Mouse (Mus musculus): ENCODE measurements around the gene Bloc1s1. TPM values are rescaled to one million over a fixed set of nuclear protein-coding genes. Genes with fewer than 3 reads are reported as not detected.
A peak's percentile ranks its signal among the peaks of the same experiment; 100 is the strongest.

The Bloc1s1 gene
- polyA plus RNA-seq (2015; fragmentation: Nextera tagmentation; extraction: Ambion mirVana), result 299 and 314 TPM in 2 replicates

GRCm38 (mm10) chr10:128923935-128924334 lies at the start of gene Bloc1s1:
Bloc1s1 (minus strand) TSS chr10:128924035.
- no peak for ATAC-seq (ENCODE audit: low read depth)
- Histone ChIP-seq H3K4me1 (replicated peaks) (peaks cover 51% of the 10 kb centered on the region), H3K36me3 (0 out of 2 replicates have a peak, but pooled peaks cover 3% of the 10 kb centered on the region), H3K27me3 (peaks cover 21% of the 10 kb centered on the region), H3K4me2 (peak within 1 kb of the TSS; percentile 80), H3K27ac (replicated peaks) (peak within 1 kb of the TSS; percentile 96), H3K4me3 (peak within 1 kb of the TSS; percentile 86), H3K9ac (peak within 1 kb of the TSS; percentile 89), H3K9me3 (no peaks in the 10 kb centered on the region)
- WGBS, result 57% methylated on average over 9 of the region's 9 CpGs

GRCm38 (mm10) chr10:128972841-128973240 lies 49.0 kb upstream of the Bloc1s1 start:
- Histone ChIP-seq H3K27ac (replicated peaks) (no peak overlapping the region), H3K4me1 (replicated peaks) (no peaks in the 10 kb centered on the region), H3K4me2 (no peak overlapping the region), H3K36me3 (no peaks in the 10 kb centered on the region), H3K9me3 (no peaks in the 10 kb centered on the region), H3K27me3 (no peaks in the 10 kb centered on the region), H3K4me3 (no peak overlapping the region), H3K9ac (no peak overlapping the region)
- WGBS, result 76% methylated on average over 4 of the region's 4 CpGs
- no peak for ATAC-seq (ENCODE audit: low read depth)

GRCm38 (mm10) chr10:128970740-128971250 lies 47.0 kb upstream of the Bloc1s1 start:
- Histone ChIP-seq H3K9ac (no peak overlapping the region), H3K4me3 (no peak overlapping the region), H3K36me3 (no peaks in the 10 kb centered on the region), H3K9me3 (no peaks in the 10 kb centered on the region), H3K4me1 (replicated peaks) (no peaks in the 10 kb centered on the region), H3K4me2 (no peak overlapping the region), H3K27me3 (no peaks in the 10 kb centered on the region), H3K27ac (replicated peaks) (no peak overlapping the region)
- WGBS, result 41% methylated on average over 1 of the region's 1 CpGs
- no peak for ATAC-seq (ENCODE audit: low read depth)

- Histone ChIP-seq H3K4me1 (replicated peaks) (no peaks in the 10 kb centered on the region), H3K36me3 (no peaks in the 10 kb centered on the region), H3K27me3 (no peaks in the 10 kb centered on the region), H3K27ac (replicated peaks) (no peak overlapping the region), H3K4me2 (no peak overlapping the region), H3K9ac (no peak overlapping the region), H3K4me3 (no peak overlapping the region), H3K9me3 (no peaks in the 10 kb centered on the region)
- ATAC-seq (ENCODE audit: low read depth), result no peak
- WGBS, result 63% methylated on average over 1 of the region's 1 CpGs
These were observed 44.5 kb upstream of the Bloc1s1 start for GRCm38 (mm10) chr10:128968341-128968749.

- no peak overlapping the region for H3K4me3 ChIP-seq
- no peaks in the 10 kb centered on the region for H3K27me3 ChIP-seq
- WGBS, result 90% methylated on average over 6 of the region's 6 CpGs
- no peaks in the 10 kb centered on the region for H3K9me3 ChIP-seq
- H3K9ac ChIP-seq, result no peak overlapping the region
- H3K4me1 ChIP-seq (replicated peaks), result no peaks in the 10 kb centered on the region
- no peaks in the 10 kb centered on the region for H3K36me3 ChIP-seq
- ATAC-seq (ENCODE audit: low read depth), result no peak
- H3K27ac ChIP-seq (replicated peaks), result no peak overlapping the region
- no peak overlapping the region for H3K4me2 ChIP-seq
These were observed 42.0 kb upstream of the Bloc1s1 start for GRCm38 (mm10) chr10:128965871-128966270.

GRCm38 (mm10) chr10:128964961-128965360 lies 41.1 kb upstream of the Bloc1s1 start:
- WGBS, result 74% methylated on average over 2 of the region's 2 CpGs
- no peak overlapping the region for H3K4me3 ChIP-seq
- no peak for ATAC-seq (ENCODE audit: low read depth)
- H3K27me3 ChIP-seq, result no peaks in the 10 kb centered on the region
- H3K4me1 ChIP-seq (replicated peaks), result no peaks in the 10 kb centered on the region
- no peak overlapping the region for H3K9ac ChIP-seq
- no peaks in the 10 kb centered on the region for H3K9me3 ChIP-seq
- H3K4me2 ChIP-seq, result no peak overlapping the region
- no peak overlapping the region for H3K27ac ChIP-seq (replicated peaks)
- no peaks in the 10 kb centered on the region for H3K36me3 ChIP-seq

GRCm38 (mm10) chr10:128960590-128961584 lies 37.1 kb upstream of the Bloc1s1 start, which contains the start of gene Mettl7b:
Mettl7b (minus strand) TSS chr10:128960988.
- no peaks in the 10 kb centered on the region for H3K4me1 ChIP-seq (replicated peaks)
- no peaks in the 10 kb centered on the region for H3K9me3 ChIP-seq
- WGBS, result 87% methylated on average over 12 of the region's 12 CpGs
- H3K36me3 ChIP-seq, result no peaks in the 10 kb centered on the region
- H3K9ac ChIP-seq, result no peak within 1 kb of the TSS
- ATAC-seq (ENCODE audit: low read depth), result no peak
- H3K27me3 ChIP-seq, result no peaks in the 10 kb centered on the region
- no peak within 1 kb of the TSS for H3K27ac ChIP-seq (replicated peaks)
- H3K4me2 ChIP-seq, result no peak within 1 kb of the TSS
- no peak within 1 kb of the TSS for H3K4me3 ChIP-seq

GRCm38 (mm10) chr10:128960142-128960541 lies 36.3 kb upstream of the Bloc1s1 start:
- Histone ChIP-seq H3K9ac (no peak overlapping the region), H3K4me3 (no peak overlapping the region), H3K36me3 (no peaks in the 10 kb centered on the region), H3K4me1 (replicated peaks) (no peaks in the 10 kb centered on the region), H3K27me3 (no peaks in the 10 kb centered on the region), H3K9me3 (no peaks in the 10 kb centered on the region), H3K27ac (replicated peaks) (no peak overlapping the region), H3K4me2 (no peak overlapping the region)
- ATAC-seq (ENCODE audit: low read depth), result no peak
- WGBS, result 81% methylated on average over 4 of the region's 4 CpGs

- no peak overlapping the region for H3K4me2 ChIP-seq
- no peaks in the 10 kb centered on the region for H3K27me3 ChIP-seq
- H3K36me3 ChIP-seq, result no peaks in the 10 kb centered on the region
- no peaks in the 10 kb centered on the region for H3K4me1 ChIP-seq (replicated peaks)
- no peak for ATAC-seq (ENCODE audit: low read depth)
- no peak overlapping the region for H3K4me3 ChIP-seq
- H3K9ac ChIP-seq, result no peak overlapping the region
- 84% methylated on average over 10 of the region's 10 CpGs for WGBS
- H3K9me3 ChIP-seq, result no peaks in the 10 kb centered on the region
- no peak overlapping the region for H3K27ac ChIP-seq (replicated peaks)
These were observed 34.5 kb upstream of the Bloc1s1 start for GRCm38 (mm10) chr10:128958340-128958739.

GRCm38 (mm10) chr10:128950208-128950887 lies 26.5 kb upstream of the Bloc1s1 start:
- Histone ChIP-seq H3K4me2 (no peak overlapping the region), H3K27ac (replicated peaks) (no peak overlapping the region), H3K36me3 (no peaks in the 10 kb centered on the region), H3K9me3 (no peaks in the 10 kb centered on the region), H3K4me3 (no peak overlapping the region), H3K9ac (no peak overlapping the region), H3K4me1 (replicated peaks) (no peaks in the 10 kb centered on the region), H3K27me3 (no peaks in the 10 kb centered on the region)
- no peak for ATAC-seq (ENCODE audit: low read depth)
- 67% methylated on average over 16 of the region's 16 CpGs for WGBS

GRCm38 (mm10) chr10:128947496-128947895 lies 23.7 kb upstream of the Bloc1s1 start:
- Histone ChIP-seq H3K4me3 (no peak overlapping the region), H3K27ac (replicated peaks) (no peak overlapping the region), H3K9me3 (no peaks in the 10 kb centered on the region), H3K4me2 (no peak overlapping the region), H3K36me3 (no peaks in the 10 kb centered on the region), H3K4me1 (replicated peaks) (no peaks in the 10 kb centered on the region), H3K9ac (no peak overlapping the region), H3K27me3 (no peaks in the 10 kb centered on the region)
- WGBS, result 88% methylated on average over 4 of the region's 4 CpGs
- ATAC-seq (ENCODE audit: low read depth), result no peak

GRCm38 (mm10) chr10:128945675-128946074 lies 21.8 kb upstream of the Bloc1s1 start:
- peak; percentile 36; the same call in 1 of the 2 replicates for ATAC-seq (ENCODE audit: low read depth)
- Histone ChIP-seq H3K27me3 (no peaks in the 10 kb centered on the region), H3K36me3 (no peaks in the 10 kb centered on the region), H3K9me3 (no peaks in the 10 kb centered on the region), H3K4me3 (no peak overlapping the region), H3K9ac (no peak overlapping the region), H3K4me2 (no peak overlapping the region), H3K4me1 (replicated peaks) (no peaks in the 10 kb centered on the region), H3K27ac (replicated peaks) (no peak overlapping the region)
- WGBS, result 14% methylated on average over 3 of the region's 3 CpGs
